Mouse (Mus musculus): Measurements from ENCODE around the gene Zfp597. TPM values are rescaled to one million over a fixed set of nuclear protein-coding genes. Genes with fewer than 3 reads are reported as not detected.
"Not testable (repeated sequence)": the region's sequence is repeated elsewhere in the genome, so short reads cannot be mapped to it uniquely, and the experiment has no call there.

The Zfp597 gene
- polyA plus RNA-seq, 1 experiment from 2014 or later, result 3.6 TPM

DNA sequence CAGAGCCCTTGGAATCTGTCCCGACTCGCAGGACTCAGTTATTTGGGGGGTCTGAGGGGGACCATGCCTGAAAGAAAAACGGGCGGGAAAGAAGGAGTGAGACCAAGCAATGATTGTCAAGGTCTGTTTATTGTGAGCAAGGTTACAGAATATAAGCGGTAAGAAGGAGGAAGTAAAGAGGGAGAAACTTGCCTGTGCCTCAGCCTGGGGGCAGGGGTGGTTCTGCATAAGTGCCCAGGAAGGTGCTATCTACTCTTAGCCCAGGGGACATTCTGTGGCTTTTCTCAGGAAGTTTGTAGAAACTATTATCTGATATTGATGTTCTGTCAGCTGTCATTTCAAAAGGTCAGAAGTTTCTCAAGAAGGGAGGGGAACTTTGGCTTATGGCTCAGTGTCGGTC, 69.7 kb downstream of the Zfp597 start:
- WGBS, result 79% methylated on average over 6 of the region's 6 CpGs
- not testable (repeated sequence) for H3K4me2 ChIP-seq (ENCODE audit: low read depth, low read length); H3K4me3 ChIP-seq (ENCODE audit: low read length); H3K9me3 ChIP-seq (ENCODE audit: control insufficient read depth, low read length); ATAC-seq; H3K4me1 ChIP-seq (ENCODE audit: control insufficient read depth, insufficient read depth, low read length); H3K27me3 ChIP-seq (replicated peaks; ENCODE audit: control insufficient read depth, insufficient read depth, low read length); H3K27ac ChIP-seq (ENCODE audit: low read length); H3K36me3 ChIP-seq (ENCODE audit: control insufficient read depth, insufficient read depth, low read length); H3K9ac ChIP-seq (ENCODE audit: low read depth, low read length)

Small RNA genes lying within 50 kb of the gene (microRNA-seq; reads per million reads assigned to microRNA genes)
- not detected for gene Gm23493

Other genes with a start within 250 kb of the Zfp597 start
- 0.12 and 0.16 TPM in 2 replicates for gene Mefv, start 166.5 kb downstream of the Zfp597 start, polyA plus RNA-seq (2015; fragmentation: Nextera tagmentation; extraction: Ambion mirVana)
- gene Zfp263, start 140.5 kb downstream of the Zfp597 start, polyA plus RNA-seq (2015; fragmentation: Nextera tagmentation; extraction: Ambion mirVana), result 35.3 and 35.8 TPM in 2 replicates
- not detected in 2 replicates for gene Olfr15, start 53.7 kb downstream of the Zfp597 start, polyA plus RNA-seq (2015; fragmentation: Nextera tagmentation; extraction: Ambion mirVana)
- 0.65 and 0.82 TPM in 2 replicates for gene Zfp174, start 37.3 kb downstream of the Zfp597 start, polyA plus RNA-seq (2015; fragmentation: Nextera tagmentation; extraction: Ambion mirVana)
- gene Naa60, start 12.2 kb downstream of the Zfp597 start, polyA plus RNA-seq (2015; fragmentation: Nextera tagmentation; extraction: Ambion mirVana), result 43.3 and 44.1 TPM in 2 replicates
- gene Gm20695, start 87 bp upstream of the Zfp597 start, polyA plus RNA-seq (2015; fragmentation: Nextera tagmentation; extraction: Ambion mirVana), result 0.32 and 0.95 TPM in 2 replicates
- 5.3 and 7.1 TPM in 2 replicates for gene 1700037C18Rik, start 24.1 kb upstream of the Zfp597 start, polyA plus RNA-seq (2015; fragmentation: Nextera tagmentation; extraction: Ambion mirVana)
- 16.2 and 16.6 TPM in 2 replicates for gene Cluap1, start 24.2 kb upstream of the Zfp597 start, polyA plus RNA-seq (2015; fragmentation: Nextera tagmentation; extraction: Ambion mirVana)
- gene Nlrc3, start 92.1 kb upstream of the Zfp597 start, polyA plus RNA-seq (2015; fragmentation: Nextera tagmentation; extraction: Ambion mirVana), result 1.2 and 1.6 TPM in 2 replicates
- 10.5 and 11.3 TPM in 2 replicates for gene Slx4, start 119.2 kb upstream of the Zfp597 start, polyA plus RNA-seq (2015; fragmentation: Nextera tagmentation; extraction: Ambion mirVana)
- gene Dnase1, start 152.4 kb upstream of the Zfp597 start, polyA plus RNA-seq (2015; fragmentation: Nextera tagmentation; extraction: Ambion mirVana), result 4.3 and 4.5 TPM in 2 replicates
- gene Trap1, start 193.3 kb upstream of the Zfp597 start, polyA plus RNA-seq (2015; fragmentation: Nextera tagmentation; extraction: Ambion mirVana), result 128 and 131 TPM in 2 replicates